Mouse (Mus musculus) lung, postnatal 0 days (tissue): ENCODE data around the gene Ablim2.

Experiments used
- CTCF ChIP-seq: IDR thresholded peaks from 2 replicates; pipeline ENCODE4 v1.5.1; 2016; ENCODE audit warnings: antibody characterized with exemption, mild to moderate bottlenecking
- EP300 ChIP-seq: IDR thresholded peaks from 2 replicates; pipeline ENCODE4 v1.6.1; 2016; ENCODE audit warnings: antibody characterized with exemption, mild to moderate bottlenecking, control low read depth

DNA sequence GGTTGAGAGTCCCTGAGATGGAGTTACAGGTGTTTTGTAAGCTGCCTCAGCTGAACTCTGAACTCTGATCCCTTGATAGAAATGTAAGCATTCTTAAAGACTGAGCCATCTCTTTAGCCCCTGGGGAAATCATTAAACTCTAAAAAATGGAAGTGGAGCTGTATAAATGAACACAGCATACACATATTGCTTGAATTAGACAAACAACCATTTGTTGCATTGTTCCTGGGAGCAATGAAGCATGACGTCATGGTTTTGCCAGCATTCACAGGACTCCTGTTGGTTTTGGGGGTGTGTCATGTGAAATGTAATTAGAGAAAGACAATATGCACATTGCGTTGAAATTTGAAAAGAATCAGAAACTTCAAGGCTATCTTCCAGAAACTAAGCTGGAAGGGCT lies 132.0 kb downstream of the Ablim2 start:
- TF ChIP-seq CTCF (no peak), EP300 (no peak)
